In genomic region chr9:41950991-41951451, GRCm38 (mm10) we compare ENCODE assay signal across 9 mouse cellular contexts.
A peak's percentile ranks its signal among the peaks of the same experiment; 100 is the strongest.
DNase-seq lines count a peak whose midpoint lies in the region; ATAC-seq and TF ChIP-seq lines count a peak whose summit lies in the region.
"Had no signal": no experiment of that assay in that cellular context is flagged by ENCODE, and none has a peak within 500 bp of the region (broad histone marks: within the 10 kb centered on the region; RNA-seq: fewer than 3 reads in every experiment).

No protein-coding gene starts in this region.

- H3K4me1 ChIP-seq in bone marrow, adult 2 months (ENCODE audit: control insufficient read depth, insufficient read depth, low read length), result no peaks in the 10 kb centered on the region
- peaks cover 33% of the 10 kb centered on the region for H3K4me1 ChIP-seq in embryonic facial prominence, embryonic 15.5 days
- peaks cover 28% of the 10 kb centered on the region for H3K4me1 ChIP-seq in heart, embryonic 12.5 days (replicated peaks)
- H3K4me1 ChIP-seq in kidney, embryonic 16.5 days (ENCODE audit: insufficient read depth, low read length), result peaks cover 31% of the 10 kb centered on the region
- no peaks in the 10 kb centered on the region for H3K4me1 ChIP-seq in liver, adult 2 months (ENCODE audit: control insufficient read depth, insufficient read depth, low read length)

- no peaks in the 10 kb centered on the region for H3K36me3 ChIP-seq in embryonic facial prominence, embryonic 15.5 days
- no peaks in the 10 kb centered on the region for H3K36me3 ChIP-seq in heart, embryonic 12.5 days
- no peaks in the 10 kb centered on the region for H3K36me3 ChIP-seq in kidney, embryonic 16.5 days (ENCODE audit: insufficient read depth, low read length)
- no peaks in the 10 kb centered on the region for H3K36me3 ChIP-seq in liver, adult 2 months (ENCODE audit: control insufficient read depth, insufficient read depth, low read length)
- H3K36me3 ChIP-seq: G1E had no signal

- no peaks in the 10 kb centered on the region for H3K9me3 ChIP-seq in embryonic facial prominence, embryonic 15.5 days (replicated peaks)
- H3K9me3 ChIP-seq in heart, embryonic 12.5 days (replicated peaks), result no peaks in the 10 kb centered on the region
- H3K9me3 ChIP-seq in kidney, embryonic 16.5 days (ENCODE audit: low read length), result no peaks in the 10 kb centered on the region

- H3K9ac ChIP-seq in embryonic facial prominence, embryonic 15.5 days, result peak overlapping the region; percentile 41
- H3K9ac ChIP-seq in heart, embryonic 12.5 days, result peak overlapping the region; percentile 75
- H3K9ac ChIP-seq in kidney, embryonic 16.5 days (replicated peaks; ENCODE audit: low read length), result peak overlapping the region; percentile 79
- peak overlapping the region; percentile 32; the same call in 1 of the 2 replicates for H3K9ac ChIP-seq in liver, adult 2 months (ENCODE audit: low read depth, low read length)

- peak; percentile 84 for DNase-seq in 3134 (ENCODE audit: extremely low read depth, insufficient read length, low spot score)
- peak; percentile 53 for DNase-seq in liver, adult 2 months (ENCODE audit: extremely low read depth, low read depth, low spot score)
- peak; percentile 66 to 89 for DNase-seq in spleen, postnatal 4 days (ENCODE audit: low spot score in 2 of 2)

- peak; percentile 80 for ATAC-seq in embryonic facial prominence, embryonic 15.5 days (ENCODE audit: insufficient number of reproducible peaks, low FRiP score, low TSS enrichment, low read depth)
- ATAC-seq in heart, embryonic 12.5 days (ENCODE audit: insufficient number of reproducible peaks, low FRiP score), result peak; percentile 75
- peak; percentile 80 for ATAC-seq in kidney, embryonic 16.5 days (ENCODE audit: low FRiP score, low TSS enrichment)
- peak; percentile 89 for ATAC-seq in monocyte, adult 5-6 weeks (replicated peaks; ENCODE audit: insufficient number of reproducible peaks, low FRiP score, low TSS enrichment, poor library complexity, severe bottlenecking)

- H3K79me2 ChIP-seq in liver, adult 2 months (ENCODE audit: control insufficient read depth, insufficient read depth, low read length), result no peaks in the 10 kb centered on the region

- WGBS in bone marrow, adult 2 months, result under 1% methylated on average over 21 of the region's 21 CpGs
- 1% methylated on average over 21 of the region's 21 CpGs for WGBS in embryonic facial prominence, embryonic 15.5 days
- under 1% methylated on average over 21 of the region's 21 CpGs for WGBS in heart, embryonic 12.5 days
- 0% methylated on average over 21 of the region's 21 CpGs for WGBS in kidney, embryonic 16.5 days
- WGBS in liver, adult 2 months, result under 1% methylated on average over 21 of the region's 21 CpGs

- no peak overlapping the region for H3K27ac ChIP-seq in bone marrow, adult 2 months (ENCODE audit: control insufficient read depth, insufficient read depth, low read depth, low read length, poor library complexity)
- H3K27ac ChIP-seq in embryonic facial prominence, embryonic 15.5 days (replicated peaks), result peak overlapping the region; percentile 99
- H3K27ac ChIP-seq in heart, embryonic 12.5 days (ENCODE audit: poor library complexity, severe bottlenecking), result peak overlapping the region; percentile 93
- peak overlapping the region; percentile 86 for H3K27ac ChIP-seq in kidney, embryonic 16.5 days (ENCODE audit: low read length)
- peak overlapping the region; percentile 57 for H3K27ac ChIP-seq in liver, adult 2 months (replicated peaks; ENCODE audit: insufficient read depth, low read depth, low read length)

- peak overlapping the region; percentile 64 for H3K4me2 ChIP-seq in embryonic facial prominence, embryonic 15.5 days (replicated peaks)
- H3K4me2 ChIP-seq in heart, embryonic 12.5 days, result peak overlapping the region; percentile 69
- H3K4me2 ChIP-seq in kidney, embryonic 16.5 days (replicated peaks; ENCODE audit: low read depth, low read length), result peak overlapping the region; percentile 57

- peak; percentile 86 for TF ChIP-seq CTCF in bone marrow, adult 2 months (IDR thresholded peaks at IDR 0.05; ENCODE audit: control insufficient read depth, insufficient read depth, low read length)
- peak; percentile 92 for TF ChIP-seq CTCF in liver, adult 2 months (IDR thresholded peaks at IDR 0.05; ENCODE audit: low read depth, low read length)

- H3K4me3 ChIP-seq in bone marrow, adult 2 months (replicated peaks; ENCODE audit: control insufficient read depth, low read depth, low read length), result peak overlapping the region; percentile 46
- peak overlapping the region; percentile 45 for H3K4me3 ChIP-seq in embryonic facial prominence, embryonic 15.5 days (replicated peaks)
- peak overlapping the region; percentile 56 for H3K4me3 ChIP-seq in heart, embryonic 12.5 days
- H3K4me3 ChIP-seq in kidney, embryonic 16.5 days (ENCODE audit: low read length), result peak overlapping the region; percentile 52
- peak overlapping the region; percentile 36 for H3K4me3 ChIP-seq in liver, adult 2 months (ENCODE audit: insufficient read depth, low read depth, low read length)

- H3K27me3 ChIP-seq in embryonic facial prominence, embryonic 15.5 days, result no peaks in the 10 kb centered on the region
- no peaks in the 10 kb centered on the region for H3K27me3 ChIP-seq in heart, embryonic 12.5 days (replicated peaks)
- no peaks in the 10 kb centered on the region for H3K27me3 ChIP-seq in kidney, embryonic 16.5 days (ENCODE audit: insufficient read depth, low read length)
- no peaks in the 10 kb centered on the region; the same call in 1 of the 2 replicates for H3K27me3 ChIP-seq in liver, adult 2 months (ENCODE audit: control insufficient read depth, insufficient read depth, low read length)

- no peak for TF ChIP-seq POLR2A in bone marrow, adult 2 months (IDR thresholded peaks at IDR 0.05; ENCODE audit: borderline replicate concordance, control insufficient read depth, low read depth, low read length)
- no peak for TF ChIP-seq POLR2A in liver, adult 2 months (IDR thresholded peaks at IDR 0.05; ENCODE audit: extremely low read depth, insufficient read depth, low read length)
